ENCODE assay signal across 26 mouse cellular contexts in genomic region chrX:7203535-7203934, GRCm38 (mm10).
A peak's percentile ranks its signal among the peaks of the same experiment; 100 is the strongest.
DNase-seq lines count a peak whose midpoint lies in the region; ATAC-seq and TF ChIP-seq lines count a peak whose summit lies in the region.
"Had no signal": no experiment of that assay in that cellular context is flagged by ENCODE, and none has a peak within 500 bp of the region (broad histone marks: within the 10 kb centered on the region; RNA-seq: fewer than 3 reads in every experiment).

No protein-coding gene starts in this region.

- no peaks in the 10 kb centered on the region for H3K27me3 ChIP-seq in MEL (ENCODE audit: control insufficient read depth in 1 of 2, insufficient read depth in 2 of 2, low read length in 2 of 2)
- no peaks in the 10 kb centered on the region for H3K27me3 ChIP-seq in kidney, adult 2 months (replicated peaks; ENCODE audit: control insufficient read depth, insufficient read depth, low read length)
- no peaks in the 10 kb centered on the region for H3K27me3 ChIP-seq in forebrain, postnatal 0 days (ENCODE audit: insufficient read depth, low read length)
- H3K27me3 ChIP-seq: CH12.LX; embryonic facial prominence, embryonic 13.5 days; embryonic facial prominence, embryonic 15.5 days; forebrain, embryonic 12.5 days had no signal

- H3K36me3 ChIP-seq in MEL (ENCODE audit: control insufficient read depth in 1 of 2, insufficient read depth in 2 of 2, low read length in 2 of 2) = peaks cover 0 to 6% of the 10 kb centered on the region in 2 experiments; a peak in 2 of 4 replicates
- no peaks in the 10 kb centered on the region for H3K36me3 ChIP-seq in macrophage (ENCODE audit: inconsistent target)
- no peaks in the 10 kb centered on the region for H3K36me3 ChIP-seq in kidney, adult 2 months (ENCODE audit: control insufficient read depth, insufficient read depth, low read length)
- H3K36me3 ChIP-seq in forebrain, postnatal 0 days (ENCODE audit: insufficient read depth) = no peaks in the 10 kb centered on the region
- H3K36me3 ChIP-seq: embryonic facial prominence, embryonic 13.5 days; embryonic facial prominence, embryonic 15.5 days; forebrain, embryonic 10.5 days; forebrain, embryonic 12.5 days; G1E had no signal

- no peak for TF ChIP-seq RAD21 in MEL (IDR thresholded peaks at IDR 0.05; ENCODE audit: low read depth, low read length)

- no peak overlapping the region for H3K27ac ChIP-seq in MEL (ENCODE audit: control insufficient read depth, low read depth, low read length)
- peak overlapping the region; percentile 45 for H3K27ac ChIP-seq in macrophage
- no peak overlapping the region for H3K27ac ChIP-seq in kidney, adult 2 months (ENCODE audit: insufficient read depth, low read depth, low read length)
- H3K27ac ChIP-seq in forebrain, postnatal 0 days (ENCODE audit: low read depth, low read length) = no peak overlapping the region
- H3K27ac ChIP-seq: embryonic facial prominence, embryonic 13.5 days; embryonic facial prominence, embryonic 15.5 days; forebrain, embryonic 10.5 days; forebrain, embryonic 12.5 days had no signal

- no peak for TF ChIP-seq EP300 in MEL (IDR thresholded peaks at IDR 0.05; ENCODE audit: low read depth in 1 of 2, low read length in 2 of 2)

- H3K4me1 ChIP-seq in MEL (ENCODE audit: control insufficient read depth in 1 of 2, insufficient read depth in 2 of 2, low read length in 2 of 2) = peaks cover 0 to 7% of the 10 kb centered on the region in 2 experiments; a peak in 1 of 4 replicates
- H3K4me1 ChIP-seq in kidney, adult 2 months (ENCODE audit: control insufficient read depth, insufficient read depth, low read length) = no peaks in the 10 kb centered on the region
- no peaks in the 10 kb centered on the region for H3K4me1 ChIP-seq in forebrain, postnatal 0 days (ENCODE audit: insufficient read depth)
- H3K4me1 ChIP-seq: embryonic facial prominence, embryonic 15.5 days; forebrain, embryonic 12.5 days had no signal

- 84% methylated on average over 3 of the region's 3 CpGs for WGBS in macrophage (ENCODE audit: missing documents)
- WGBS in kidney, adult 2 months = 96% methylated on average over 3 of the region's 3 CpGs
- WGBS in forebrain, postnatal 0 days = 89% methylated on average over 3 of the region's 3 CpGs

- no peak for TF ChIP-seq CTCF in MEL (IDR thresholded peaks at IDR 0.05 in 2 of 3, conservative IDR thresholded peaks at IDR 0.05 in 1 of 3; ENCODE audit: control insufficient read depth in 1 of 3, insufficient read depth in 1 of 3, low read depth in 2 of 3, low read length in 3 of 3, poor library complexity in 1 of 3, severe bottlenecking in 1 of 3)
- TF ChIP-seq CTCF in kidney, adult 2 months (conservative IDR thresholded peaks at IDR 0.05; ENCODE audit: insufficient read depth, insufficient read length, low read depth, low read length) = no peak
- no peak for TF ChIP-seq CTCF in forebrain, postnatal 0 days (IDR thresholded peaks at IDR 0.05; ENCODE audit: low read depth)

- ATAC-seq in common myeloid progenitor, adult 5-6 weeks (replicated peaks; ENCODE audit: low read depth, poor library complexity, severe bottlenecking) = peak; percentile 52; the same call in 1 of the 2 replicates
- ATAC-seq in megakaryocyte progenitor cell, adult 5-6 weeks (replicated peaks; ENCODE audit: poor library complexity) = peak; percentile 52
- no peak for ATAC-seq in forebrain, postnatal 0 days
- ATAC-seq: CD4-positive, CD25-positive, alpha-beta regulatory T cell, adult 4 months; forebrain, embryonic 14.5 days; forebrain, embryonic 16.5 days had no signal

- peak; percentile 29 for DNase-seq in MEL (ENCODE audit: low read depth, low spot score)
- DNase-seq in kidney, adult 2 months = no peak
- DNase-seq in forebrain, postnatal 0 days = no peak
- DNase-seq in layer of hippocampus, postnatal 25 days (ENCODE audit: extremely low spot score in 1 of 2, low spot score in 1 of 2) = no peak
- DNase-seq: adrenal gland, adult 2 months; adrenal gland, postnatal 10 days; adrenal gland, postnatal 36 days; cerebellum, adult 11 months; cerebellum, adult 2 months; cerebellum, adult 9-10 months; cerebellum, postnatal 10 days; cerebellum, postnatal 25 days; embryo, embryonic 11 days had no signal

- no peaks in the 10 kb centered on the region for H3K79me2 ChIP-seq in MEL (ENCODE audit: control insufficient read depth, insufficient read depth, low read length, poor library complexity)
- no peaks in the 10 kb centered on the region; the same call in 1 of the 2 replicates for H3K79me2 ChIP-seq in macrophage (ENCODE audit: inconsistent target)

- no peak overlapping the region for H3K4me3 ChIP-seq in MEL (ENCODE audit: control insufficient read depth in 1 of 2, insufficient read depth in 1 of 2, low read depth in 2 of 2, low read length in 2 of 2)
- H3K4me3 ChIP-seq in macrophage (ENCODE audit: inconsistent target) = no peak overlapping the region
- no peak overlapping the region for H3K4me3 ChIP-seq in kidney, adult 2 months (ENCODE audit: insufficient read depth, low read depth, low read length)
- no peak overlapping the region for H3K4me3 ChIP-seq in forebrain, postnatal 0 days (ENCODE audit: low read depth, low read length)
- H3K4me3 ChIP-seq: embryonic facial prominence, embryonic 13.5 days; embryonic facial prominence, embryonic 15.5 days; erythroblast, embryonic 14.5 days; forebrain, embryonic 10.5 days; forebrain, embryonic 12.5 days had no signal

- no peak overlapping the region for H3K9ac ChIP-seq in MEL (ENCODE audit: control insufficient read depth, low read depth, low read length, poor library complexity, severe bottlenecking)
- H3K9ac ChIP-seq in forebrain, postnatal 0 days = no peak overlapping the region
- H3K9ac ChIP-seq: embryonic facial prominence, embryonic 13.5 days; embryonic facial prominence, embryonic 15.5 days; forebrain, embryonic 12.5 days had no signal

- no peaks in the 10 kb centered on the region for H3K9me3 ChIP-seq in MEL (replicated peaks; ENCODE audit: insufficient read depth, low read length)
- H3K9me3 ChIP-seq in forebrain, postnatal 0 days (ENCODE audit: low read length) = no peaks in the 10 kb centered on the region
- H3K9me3 ChIP-seq: embryonic facial prominence, embryonic 13.5 days; embryonic facial prominence, embryonic 15.5 days; forebrain, embryonic 10.5 days; forebrain, embryonic 12.5 days; G1E had no signal

- no peak for TF ChIP-seq POLR2A in MEL (IDR thresholded peaks at IDR 0.05; ENCODE audit: control insufficient read depth in 1 of 2, insufficient read depth in 1 of 2, low read depth in 1 of 2, low read length in 2 of 2, poor library complexity in 1 of 2)
- no peak for TF ChIP-seq POLR2A in kidney, adult 2 months (IDR thresholded peaks at IDR 0.05; ENCODE audit: low read depth, low read length)

- no peak overlapping the region for H3K4me2 ChIP-seq in forebrain, postnatal 0 days (ENCODE audit: low read depth)
- H3K4me2 ChIP-seq: embryonic facial prominence, embryonic 13.5 days; embryonic facial prominence, embryonic 15.5 days; forebrain, embryonic 12.5 days had no signal

TF ChIP-seq in MEL, 35 proteins besides CTCF, POLR2A, EP300 and RAD21:
- no peak for TF ChIP-seq KAT2A (conservative IDR thresholded peaks at IDR 0.05; ENCODE audit: low read depth, low read length)
- TF ChIP-seq USF2 (IDR thresholded peaks at IDR 0.05; ENCODE audit: borderline replicate concordance in 1 of 2, insufficient read depth in 1 of 2, low read depth in 1 of 2, low read length in 2 of 2) = no peak
- no peak for TF ChIP-seq ETS1 (IDR thresholded peaks at IDR 0.05; ENCODE audit: low read depth, low read length)
- TF ChIP-seq POLR2AphosphoS2 (IDR thresholded peaks at IDR 0.05; ENCODE audit: low read length) = no peak
- TF ChIP-seq CHD1 (IDR thresholded peaks at IDR 0.05; ENCODE audit: low read depth, low read length) = no peak
- TF ChIP-seq NRF1 (IDR thresholded peaks at IDR 0.05; ENCODE audit: insufficient read depth, low read depth, low read length, poor library complexity, severe bottlenecking) = no peak
- TF ChIP-seq USF1 (IDR thresholded peaks at IDR 0.05; ENCODE audit: low read depth, low read length) = no peak
- TF ChIP-seq MAFK (IDR thresholded peaks at IDR 0.05; ENCODE audit: borderline replicate concordance, low read depth, low read length) = no peak
- TF ChIP-seq MXI1 (IDR thresholded peaks at IDR 0.05; ENCODE audit: low read depth, low read length) = no peak
- no peak for TF ChIP-seq ZMIZ1 (IDR thresholded peaks at IDR 0.05; ENCODE audit: low read depth, low read length)
- no peak for TF ChIP-seq TAL1 (IDR thresholded peaks at IDR 0.05; ENCODE audit: low read length)
- no peak for TF ChIP-seq BHLHE40 (IDR thresholded peaks at IDR 0.05; ENCODE audit: borderline replicate concordance, low read depth, low read length)
- TF ChIP-seq ELF1 (IDR thresholded peaks at IDR 0.05; ENCODE audit: low read depth, low read length) = no peak
- TF ChIP-seq ZC3H11A (IDR thresholded peaks at IDR 0.05; ENCODE audit: low read depth, low read length) = no peak
- TF ChIP-seq ZNF384 (IDR thresholded peaks at IDR 0.05; ENCODE audit: low read depth, low read length) = no peak
- no peak for TF ChIP-seq MAZ (IDR thresholded peaks at IDR 0.05; ENCODE audit: low read depth, low read length)
- TF ChIP-seq NELFE (IDR thresholded peaks at IDR 0.05; ENCODE audit: low read depth, low read length) = no peak
- TF ChIP-seq CHD2 (IDR thresholded peaks at IDR 0.05; ENCODE audit: low read length) = no peak
- no peak for TF ChIP-seq SMC3 (IDR thresholded peaks at IDR 0.05; ENCODE audit: low read depth, low read length)
